ENCODE assay signal across 29 mouse cellular contexts in genomic region chr2:155787949-155788931, GRCm38 (mm10). TPM values are rescaled to one million over a fixed set of nuclear protein-coding genes. Genes with fewer than 3 reads are reported as not detected.
DNase-seq lines count a peak whose midpoint lies in the region; ATAC-seq and TF ChIP-seq lines count a peak whose summit lies in the region.
"Had no signal": no experiment of that assay in that cellular context is flagged by ENCODE, and none has a peak within 500 bp of the region (broad histone marks: within the 10 kb centered on the region; RNA-seq: fewer than 3 reads in every experiment).

No protein-coding gene starts in this region.

- no peak for DNase-seq in forebrain, embryonic 10.5 days (ENCODE audit: extremely low spot score, low spot score)
- DNase-seq in midbrain, postnatal 0 days (ENCODE audit: low spot score) = peak; percentile 51
- no peak for DNase-seq in midbrain, embryonic 14.5 days
- DNase-seq in cerebellum, postnatal 14 days = peak; percentile 78 to 81
- DNase-seq in spleen, postnatal 4 days (ENCODE audit: low spot score in 2 of 2) = no peak
- DNase-seq: gastrocnemius, postnatal 10 days; kidney, adult 18-20 months; kidney, postnatal 4 days; liver; lung, postnatal 4 days; thymus, adult 2 months; thymus, postnatal 4 days had no signal

- H3K4me2 ChIP-seq in forebrain, embryonic 13.5 days = no peak overlapping the region
- no peak overlapping the region for H3K4me2 ChIP-seq in midbrain, postnatal 0 days (ENCODE audit: low read depth, low read length, poor library complexity, severe bottlenecking)
- no peak overlapping the region for H3K4me2 ChIP-seq in midbrain, embryonic 14.5 days (ENCODE audit: low read length)
- H3K4me2 ChIP-seq: embryonic facial prominence, embryonic 15.5 days; heart, embryonic 11.5 days; liver, embryonic 15.5 days; midbrain, embryonic 15.5 days; neural tube, embryonic 13.5 days had no signal

- whole genome bisulfite sequencing in forebrain, embryonic 13.5 days = 78% methylated on average over 18 of the region's 18 CpGs
- WGBS in forebrain, embryonic 10.5 days = 85% methylated on average over 18 of the region's 18 CpGs
- WGBS in midbrain, postnatal 0 days = 80% methylated on average over 18 of the region's 18 CpGs
- WGBS in midbrain, embryonic 14.5 days = 82% methylated on average over 18 of the region's 18 CpGs

- H3K9me3 ChIP-seq in forebrain, embryonic 13.5 days (replicated peaks) = no peaks in the 10 kb centered on the region
- H3K9me3 ChIP-seq in forebrain, embryonic 10.5 days = no peaks in the 10 kb centered on the region
- H3K9me3 ChIP-seq in midbrain, postnatal 0 days (ENCODE audit: low read length) = no peaks in the 10 kb centered on the region
- no peaks in the 10 kb centered on the region for H3K9me3 ChIP-seq in midbrain, embryonic 14.5 days (ENCODE audit: control insufficient read depth, low read length)
- H3K9me3 ChIP-seq: embryonic facial prominence, embryonic 15.5 days; limb, embryonic 10.5 days; liver, embryonic 15.5 days; midbrain, embryonic 15.5 days; neural tube, embryonic 13.5 days had no signal

- no peak overlapping the region for H3K9ac ChIP-seq in forebrain, embryonic 13.5 days
- H3K9ac ChIP-seq in midbrain, postnatal 0 days (replicated peaks; ENCODE audit: low read length, poor library complexity, severe bottlenecking) = no peak overlapping the region
- H3K9ac ChIP-seq in midbrain, embryonic 14.5 days (replicated peaks; ENCODE audit: low read length) = no peak overlapping the region
- H3K9ac ChIP-seq: embryonic facial prominence, embryonic 15.5 days; liver, embryonic 15.5 days; midbrain, embryonic 15.5 days; neural tube, embryonic 13.5 days had no signal

- H3K4me1 ChIP-seq in forebrain, embryonic 13.5 days = no peaks in the 10 kb centered on the region
- H3K4me1 ChIP-seq in forebrain, embryonic 10.5 days = peaks cover 6% of the 10 kb centered on the region
- no peaks in the 10 kb centered on the region for H3K4me1 ChIP-seq in midbrain, postnatal 0 days (ENCODE audit: insufficient read depth, low read length)
- no peaks in the 10 kb centered on the region for H3K4me1 ChIP-seq in midbrain, embryonic 14.5 days (ENCODE audit: control insufficient read depth, insufficient read depth, low read length)
- H3K4me1 ChIP-seq: embryonic facial prominence, embryonic 15.5 days; liver, embryonic 15.5 days; midbrain, embryonic 15.5 days; neural tube, embryonic 13.5 days had no signal

- no peak for TF ChIP-seq CTCF in midbrain, postnatal 0 days (IDR thresholded peaks at IDR 0.05)

- 0 out of 2 replicates have a peak overlapping the region, but pooled peaks have one; percentile 37 for H3K27ac ChIP-seq in forebrain, embryonic 13.5 days
- no peak overlapping the region for H3K27ac ChIP-seq in forebrain, embryonic 10.5 days
- no peak overlapping the region for H3K27ac ChIP-seq in midbrain, postnatal 0 days (ENCODE audit: low read depth, low read length)
- H3K27ac ChIP-seq in midbrain, embryonic 14.5 days (replicated peaks; ENCODE audit: low read depth, low read length) = no peak overlapping the region
- H3K27ac ChIP-seq: embryonic facial prominence, embryonic 15.5 days; left cerebral cortex, adult 2 months; limb, embryonic 10.5 days; liver, embryonic 15.5 days; midbrain, embryonic 15.5 days; neural tube, embryonic 13.5 days; stomach, postnatal 0 days had no signal

- H3K36me3 ChIP-seq in forebrain, embryonic 13.5 days (ENCODE audit: poor library complexity, severe bottlenecking) = no peaks in the 10 kb centered on the region
- H3K36me3 ChIP-seq in forebrain, embryonic 10.5 days (replicated peaks) = no peaks in the 10 kb centered on the region
- peaks cover 8% of the 10 kb centered on the region for H3K36me3 ChIP-seq in midbrain, postnatal 0 days (ENCODE audit: insufficient read depth, low read length)
- H3K36me3 ChIP-seq in midbrain, embryonic 14.5 days (ENCODE audit: control insufficient read depth, insufficient read depth, low read length) = 0 out of 2 replicates have a peak, but pooled peaks cover 5% of the 10 kb centered on the region
- H3K36me3 ChIP-seq: embryonic facial prominence, embryonic 15.5 days; limb, embryonic 10.5 days; liver, embryonic 15.5 days; midbrain, embryonic 15.5 days; neural tube, embryonic 13.5 days had no signal

- no peak overlapping the region for H3K4me3 ChIP-seq in forebrain, embryonic 13.5 days
- H3K4me3 ChIP-seq in forebrain, embryonic 10.5 days = no peak overlapping the region
- H3K4me3 ChIP-seq in midbrain, postnatal 0 days (ENCODE audit: low read depth, low read length) = no peak overlapping the region
- no peak overlapping the region for H3K4me3 ChIP-seq in midbrain, embryonic 14.5 days (replicated peaks; ENCODE audit: low read depth, low read length)
- H3K4me3 ChIP-seq: embryonic facial prominence, embryonic 15.5 days; left cerebral cortex, adult 2 months; limb, embryonic 10.5 days; liver, embryonic 15.5 days; midbrain, embryonic 15.5 days; myocyte; neural tube, embryonic 13.5 days had no signal

- peak; percentile 19; the same call in 1 of the 2 replicates for ATAC-seq in forebrain, embryonic 13.5 days
- ATAC-seq in midbrain, postnatal 0 days (ENCODE audit: low FRiP score) = 0 out of 2 replicates have a peak, but pooled peaks have one; percentile 34
- no peak for ATAC-seq in midbrain, embryonic 14.5 days (ENCODE audit: low FRiP score, low TSS enrichment)
- ATAC-seq in inflammation-experienced regulatory T-cells, adult 6 months = no peak
- ATAC-seq: midbrain, embryonic 15.5 days had no signal

- no peaks in the 10 kb centered on the region for H3K27me3 ChIP-seq in forebrain, embryonic 13.5 days
- no peaks in the 10 kb centered on the region for H3K27me3 ChIP-seq in forebrain, embryonic 10.5 days (ENCODE audit: poor library complexity, severe bottlenecking)
- H3K27me3 ChIP-seq in midbrain, postnatal 0 days (ENCODE audit: insufficient read depth, low read length) = no peaks in the 10 kb centered on the region
- no peaks in the 10 kb centered on the region for H3K27me3 ChIP-seq in midbrain, embryonic 14.5 days (ENCODE audit: control insufficient read depth, insufficient read depth, low read length)
- H3K27me3 ChIP-seq: embryonic facial prominence, embryonic 15.5 days; midbrain, embryonic 15.5 days; neural tube, embryonic 13.5 days had no signal

RNA-seq across cellular contexts. Expression of gene Mmp24, which starts 13.1 kb away (rescaled TPM):
- 5.1 and 5.8 TPM in 2 replicates for polyA plus RNA-seq in forebrain, embryonic 13.5 days (2015; fragmentation: Nextera tagmentation; extraction: Ambion mirVana)
- polyA plus RNA-seq in forebrain, embryonic 10.5 days (2016; fragmentation: Nextera tagmentation; extraction: Ambion mirVana) = 0.17 and 0.35 TPM in 2 replicates
- total RNA-seq in midbrain, postnatal 0 days (2014; rRNA removed) = 149 and 178 TPM in 2 replicates
- polyA plus RNA-seq in midbrain, postnatal 0 days (2015; fragmentation: Nextera tagmentation; extraction: Ambion mirVana) = 12.3 and 14.1 TPM in 2 replicates
- 17.7 and 24.6 TPM in 2 replicates for polyA plus RNA-seq in midbrain, embryonic 14.5 days (2014; fragmentation: Nextera tagmentation; extraction: Ambion mirVana)
- not detected for polyA plus RNA-seq in inflammation-experienced regulatory T-cells, adult 6 months (2017; shearing (Covaris generic))
- total RNA-seq: granulocyte monocyte progenitor cell, adult 5-6 weeks had no signal
- polyA plus RNA-seq: liver, embryonic 15.5 days had no signal

RNA-seq across cellular contexts. Expression of gene BC029722, which starts 31.0 kb away (rescaled TPM):
- 19.4 and 20.3 TPM in 2 replicates for polyA plus RNA-seq in forebrain, embryonic 13.5 days (2015; fragmentation: Nextera tagmentation; extraction: Ambion mirVana)
- 5.9 and 6.8 TPM in 2 replicates for polyA plus RNA-seq in forebrain, embryonic 10.5 days (2016; fragmentation: Nextera tagmentation; extraction: Ambion mirVana)
- 35.2 TPM in 2 replicates for total RNA-seq in midbrain, postnatal 0 days (2014; rRNA removed)
- 56.6 and 61.0 TPM in 2 replicates for polyA plus RNA-seq in midbrain, postnatal 0 days (2015; fragmentation: Nextera tagmentation; extraction: Ambion mirVana)
- polyA plus RNA-seq in midbrain, embryonic 14.5 days (2014; fragmentation: Nextera tagmentation; extraction: Ambion mirVana) = 25.5 and 38.5 TPM in 2 replicates
- polyA plus RNA-seq in inflammation-experienced regulatory T-cells, adult 6 months (2017; shearing (Covaris generic)) = 10 to 100 TPM; 12.6 to 16.8 (median 15.9) TPM

RNA-seq across cellular contexts. Expression of gene Procr, which starts 37.3 kb away (rescaled TPM):
- 1.6 and 2.0 TPM in 2 replicates for polyA plus RNA-seq in forebrain, embryonic 13.5 days (2015; fragmentation: Nextera tagmentation; extraction: Ambion mirVana)
- 1.1 TPM in 2 replicates for polyA plus RNA-seq in forebrain, embryonic 10.5 days (2016; fragmentation: Nextera tagmentation; extraction: Ambion mirVana)
- total RNA-seq in midbrain, postnatal 0 days (2014; rRNA removed) = 1.5 TPM in 2 replicates
- 2.5 and 2.9 TPM in 2 replicates for polyA plus RNA-seq in midbrain, postnatal 0 days (2015; fragmentation: Nextera tagmentation; extraction: Ambion mirVana)
- 1.1 and 2.3 TPM in 2 replicates for polyA plus RNA-seq in midbrain, embryonic 14.5 days (2014; fragmentation: Nextera tagmentation; extraction: Ambion mirVana)
- polyA plus RNA-seq in inflammation-experienced regulatory T-cells, adult 6 months (2017; shearing (Covaris generic)) = under 1 TPM in 1 of 3 experiments, not detected in 2; 0.23 TPM
- total RNA-seq: megakaryocyte-erythroid progenitor cell, adult 5-6 weeks had no signal

RNA-seq across cellular contexts. Expression of gene Eif6, which starts 38.5 kb away (rescaled TPM):
- polyA plus RNA-seq in forebrain, embryonic 13.5 days (2015; fragmentation: Nextera tagmentation; extraction: Ambion mirVana) = 164 and 171 TPM in 2 replicates
- 241 and 249 TPM in 2 replicates for polyA plus RNA-seq in forebrain, embryonic 10.5 days (2016; fragmentation: Nextera tagmentation; extraction: Ambion mirVana)
- total RNA-seq in midbrain, postnatal 0 days (2014; rRNA removed) = 80.7 and 85.4 TPM in 2 replicates
- polyA plus RNA-seq in midbrain, postnatal 0 days (2015; fragmentation: Nextera tagmentation; extraction: Ambion mirVana) = 130 and 143 TPM in 2 replicates
- 129 and 134 TPM in 2 replicates for polyA plus RNA-seq in midbrain, embryonic 14.5 days (2014; fragmentation: Nextera tagmentation; extraction: Ambion mirVana)
- polyA plus RNA-seq in inflammation-experienced regulatory T-cells, adult 6 months (2017; shearing (Covaris generic)) = 10 to 100 TPM; 65.0 to 78.8 (median 71.9) TPM

RNA-seq across cellular contexts. Expression of gene Fam83c, which starts 46.4 kb away (rescaled TPM):
- polyA plus RNA-seq in forebrain, embryonic 13.5 days (2015; fragmentation: Nextera tagmentation; extraction: Ambion mirVana) = 0.35 and 0.54 TPM in 2 replicates
- 0.26 and 0.29 TPM in 2 replicates for polyA plus RNA-seq in forebrain, embryonic 10.5 days (2016; fragmentation: Nextera tagmentation; extraction: Ambion mirVana)
- total RNA-seq in midbrain, postnatal 0 days (2014; rRNA removed) = not detected in 2 replicates
- 0.07 TPM in 1 of 2 replicates, not detected in the other for polyA plus RNA-seq in midbrain, postnatal 0 days (2015; fragmentation: Nextera tagmentation; extraction: Ambion mirVana)
- 0.38 and 0.41 TPM in 2 replicates for polyA plus RNA-seq in midbrain, embryonic 14.5 days (2014; fragmentation: Nextera tagmentation; extraction: Ambion mirVana)
- not detected for polyA plus RNA-seq in inflammation-experienced regulatory T-cells, adult 6 months (2017; shearing (Covaris generic))
- total RNA-seq: adrenal gland, adult 18-20 months; adrenal gland, postnatal 4 days; common myeloid progenitor, adult 5-6 weeks; gastrocnemius, postnatal 10 days; granulocyte monocyte progenitor cell, adult 5-6 weeks; hematopoietic stem cell, adult 5-6 weeks; left cerebral cortex, adult 2 months; megakaryocyte-erythroid progenitor cell, adult 5-6 weeks had no signal
- polyA plus RNA-seq: myocyte had no signal

Comparison
In these comparisons a context has a peak if more than half of its experiments do, and no peak if none do; other contexts are left out.
1. ATAC-seq: peak in forebrain, embryonic 13.5 days (single experiment) and midbrain, postnatal 0 days (single experiment); none in midbrain, embryonic 14.5 days (single experiment) and inflammation-experienced regulatory T-cells, adult 6 months (single experiment).
2. DNase-seq: peak in midbrain, postnatal 0 days (single experiment) and cerebellum, postnatal 14 days (2 of 2); none in forebrain, embryonic 10.5 days (single experiment), midbrain, embryonic 14.5 days (single experiment) and spleen, postnatal 4 days (0 of 2).